Mouse (Mus musculus): ENCODE data around the gene Pigu.

DNA sequence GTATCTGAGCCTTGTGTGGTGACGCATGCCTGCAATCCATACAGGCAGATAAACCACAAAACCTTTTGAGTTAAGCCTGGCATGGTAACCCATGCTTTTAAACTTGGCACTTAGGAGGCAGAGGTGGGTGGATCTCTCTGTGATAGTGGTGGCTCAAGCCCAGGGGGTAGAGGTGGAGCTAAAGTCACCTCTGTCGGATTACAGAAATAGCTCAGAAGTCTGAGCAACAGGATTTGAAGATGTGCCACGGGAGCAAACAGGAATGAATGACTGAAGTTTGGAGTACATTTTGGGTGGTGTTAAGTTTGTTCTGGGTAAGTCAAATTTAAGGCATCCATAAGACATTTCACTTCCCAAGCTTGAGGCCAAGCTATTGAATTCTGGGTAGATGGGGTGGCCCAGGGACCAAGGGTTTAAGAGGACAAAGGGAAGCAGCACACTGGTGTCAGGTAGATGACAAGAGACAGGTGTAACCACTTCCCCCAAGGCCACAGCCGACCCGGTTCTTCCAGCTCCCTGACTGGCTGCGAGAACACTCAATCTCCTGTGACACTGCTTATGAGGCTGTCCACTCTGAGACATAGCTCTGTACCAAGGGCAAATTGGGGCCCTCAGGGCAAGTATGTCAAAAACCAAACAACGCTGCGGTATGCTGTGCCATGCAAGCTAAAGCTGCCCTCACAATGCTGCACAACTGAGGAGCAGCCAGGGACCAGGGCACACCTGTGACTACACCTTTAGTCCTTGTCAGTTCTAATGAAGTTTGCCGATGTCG lies 84.6 kb downstream of the Pigu start:
- no peak for TF ChIP-seq CTCF (IDR thresholded peaks at IDR 0.05)
- no peak for TF ChIP-seq EP300 (IDR thresholded peaks at IDR 0.05)
